Mouse (Mus musculus): ENCODE data around the gene Zkscan2. TPM values are rescaled to one million over a fixed set of nuclear protein-coding genes. Genes with fewer than 3 reads are reported as not detected.

Zkscan2 gene
- polyA plus RNA-seq, 1 experiment from 2014 or later = 0.05 TPM

GRCm38 (mm10) chr7:123499481-123500238 is 589 bp downstream of the Zkscan2 start:
- peak overlapping the region; percentile 48 for H3K4me3 ChIP-seq (ENCODE audit: low read depth, low read length)
- no peaks in the 10 kb centered on the region for H3K9me3 ChIP-seq (ENCODE audit: low read length)
- WGBS (ENCODE audit: insufficient replicate concordance) = 52% methylated on average over 19 of the region's 19 CpGs
- no peaks in the 10 kb centered on the region for H3K36me3 ChIP-seq (replicated peaks; ENCODE audit: insufficient read depth, low read length)
- TF ChIP-seq EP300 (IDR thresholded peaks at IDR 0.05; ENCODE audit: low read depth) = no peak
- TF ChIP-seq CTCF (IDR thresholded peaks at IDR 0.05; ENCODE audit: low read depth) = no peak
- H3K27me3 ChIP-seq (ENCODE audit: insufficient read depth, low read length) = peaks cover 20% of the 10 kb centered on the region
- DNase-seq (no peak), ATAC-seq (no peak)
- peak overlapping the region; percentile 76 for H3K4me2 ChIP-seq (ENCODE audit: low read depth, low read length)
- no peak overlapping the region for H3K27ac ChIP-seq (ENCODE audit: low read depth)
- no peaks in the 10 kb centered on the region; the same call in 1 of the 2 replicates for H3K4me1 ChIP-seq (ENCODE audit: insufficient read depth)
- no peak overlapping the region for H3K9ac ChIP-seq (replicated peaks)

GRCm38 (mm10) chr7:123487703-123488102 is 12.5 kb downstream of the Zkscan2 start:
- 69% methylated on average over 5 of the region's 5 CpGs for WGBS (ENCODE audit: insufficient replicate concordance)
- Histone ChIP-seq H3K36me3 (replicated peaks; ENCODE audit: insufficient read depth, low read length) (no peaks in the 10 kb centered on the region), H3K27me3 (ENCODE audit: insufficient read depth, low read length) (no peaks in the 10 kb centered on the region), H3K4me1 (ENCODE audit: insufficient read depth) (no peaks in the 10 kb centered on the region), H3K9me3 (ENCODE audit: low read length) (no peaks in the 10 kb centered on the region), H3K4me2 (ENCODE audit: low read depth, low read length) (no peak overlapping the region), H3K4me3 (ENCODE audit: low read depth, low read length) (no peak overlapping the region), H3K9ac (replicated peaks) (no peak overlapping the region), H3K27ac (ENCODE audit: low read depth) (no peak overlapping the region)
- DNase-seq (no peak), ATAC-seq (no peak)
- TF ChIP-seq CTCF (IDR thresholded peaks at IDR 0.05; ENCODE audit: low read depth) (no peak), EP300 (IDR thresholded peaks at IDR 0.05; ENCODE audit: low read depth) (no peak)

DNA sequence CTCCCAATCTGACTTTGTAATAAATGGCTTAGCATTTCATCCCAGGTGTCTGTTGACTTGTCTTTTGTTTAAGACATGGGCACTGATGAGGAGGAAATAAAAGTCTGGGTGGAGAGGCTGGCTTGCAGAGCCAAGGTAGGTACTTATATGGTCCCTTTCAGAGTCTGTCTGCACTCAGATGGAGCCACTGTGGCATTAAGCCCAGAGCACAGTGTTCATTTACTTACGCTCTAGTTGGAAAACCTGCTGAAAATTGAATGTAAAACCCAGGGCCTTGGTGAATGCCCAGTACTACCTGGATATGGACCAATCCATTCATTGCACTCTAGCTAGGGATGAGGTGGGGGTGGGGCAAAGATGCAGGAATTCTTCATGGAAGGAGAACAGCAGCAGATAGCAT is 32.3 kb downstream of the Zkscan2 start:
- 93% methylated on average over 1 of the region's 1 CpGs for WGBS (ENCODE audit: insufficient replicate concordance)
- ATAC-seq (no peak), DNase-seq (no peak)
- Histone ChIP-seq H3K4me2 (ENCODE audit: low read depth, low read length) (no peak overlapping the region), H3K27ac (ENCODE audit: low read depth) (no peak overlapping the region), H3K4me1 (ENCODE audit: insufficient read depth) (0 out of 2 replicates have a peak, but pooled peaks cover 3% of the 10 kb centered on the region), H3K9me3 (ENCODE audit: low read length) (no peaks in the 10 kb centered on the region), H3K9ac (replicated peaks) (no peak overlapping the region), H3K27me3 (ENCODE audit: insufficient read depth, low read length) (no peaks in the 10 kb centered on the region), H3K36me3 (replicated peaks; ENCODE audit: insufficient read depth, low read length) (peaks cover 2% of the 10 kb centered on the region; the same call in 1 of the 2 replicates), H3K4me3 (ENCODE audit: low read depth, low read length) (no peak overlapping the region)
- TF ChIP-seq CTCF (IDR thresholded peaks at IDR 0.05; ENCODE audit: low read depth) (no peak), EP300 (IDR thresholded peaks at IDR 0.05; ENCODE audit: low read depth) (no peak)

DNA sequence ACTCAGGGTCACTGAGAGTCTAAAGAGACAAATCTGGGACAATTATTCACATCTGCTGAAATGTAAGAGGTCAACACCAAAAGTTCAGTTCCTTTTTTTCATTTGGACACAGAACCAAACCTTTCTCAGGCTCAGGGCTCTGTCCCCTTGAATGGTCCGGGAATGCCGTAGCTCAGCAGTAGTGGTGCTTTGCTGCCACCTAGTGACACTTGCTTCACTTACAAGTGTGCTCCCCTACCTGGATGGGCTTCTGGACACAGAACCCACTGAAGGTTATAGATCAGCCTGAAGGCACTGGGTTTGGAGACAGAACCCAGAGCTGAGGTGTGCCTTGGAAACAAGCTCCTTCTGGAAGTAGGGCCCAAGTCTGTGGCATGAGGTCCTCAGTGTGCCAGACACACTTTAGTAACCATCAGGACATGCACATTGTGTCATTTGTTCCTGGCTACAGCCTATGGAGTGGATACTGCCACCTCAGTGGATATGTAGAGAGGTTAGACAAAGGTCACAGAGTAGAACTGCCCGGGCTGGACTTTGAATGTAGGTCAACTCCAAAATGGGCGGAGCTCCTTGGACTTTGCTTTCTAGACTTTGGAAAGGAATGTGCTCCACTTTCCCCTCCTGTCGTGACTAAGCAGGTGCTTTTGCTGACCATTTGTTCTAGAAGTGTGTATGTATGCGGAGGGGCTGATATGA is 34.4 kb downstream of the Zkscan2 start:
- Histone ChIP-seq H3K4me1 (ENCODE audit: insufficient read depth) (peaks cover 13% of the 10 kb centered on the region), H3K36me3 (replicated peaks; ENCODE audit: insufficient read depth, low read length) (peaks cover 2% of the 10 kb centered on the region; the same call in 1 of the 2 replicates), H3K4me2 (ENCODE audit: low read depth, low read length) (peak overlapping the region; percentile 64; the same call in 1 of the 2 replicates), H3K27me3 (ENCODE audit: insufficient read depth, low read length) (no peaks in the 10 kb centered on the region), H3K4me3 (ENCODE audit: low read depth, low read length) (no peak overlapping the region), H3K27ac (ENCODE audit: low read depth) (peak overlapping the region; percentile 64; the same call in 1 of the 2 replicates), H3K9ac (replicated peaks) (0 out of 2 replicates have a peak overlapping the region, but pooled peaks have one; percentile 21), H3K9me3 (ENCODE audit: low read length) (no peaks in the 10 kb centered on the region)
- DNase-seq (peak; percentile 86), ATAC-seq (peak; percentile 72)
- TF ChIP-seq EP300 (IDR thresholded peaks at IDR 0.05; ENCODE audit: low read depth) (peak; percentile 36; the same call in 1 of the 2 replicates), CTCF (IDR thresholded peaks at IDR 0.05; ENCODE audit: low read depth) (peak; percentile 97)
- WGBS (ENCODE audit: insufficient replicate concordance) = 31% methylated on average over 6 of the region's 6 CpGs

GRCm38 (mm10) chr7:123463569-123463968 is 36.7 kb downstream of the Zkscan2 start:
- Histone ChIP-seq H3K27me3 (ENCODE audit: insufficient read depth, low read length) (no peaks in the 10 kb centered on the region), H3K4me1 (ENCODE audit: insufficient read depth) (peaks cover 23% of the 10 kb centered on the region), H3K36me3 (replicated peaks; ENCODE audit: insufficient read depth, low read length) (peaks cover 2% of the 10 kb centered on the region; the same call in 1 of the 2 replicates), H3K9me3 (ENCODE audit: low read length) (no peaks in the 10 kb centered on the region), H3K27ac (ENCODE audit: low read depth) (peak overlapping the region; percentile 31; the same call in 1 of the 2 replicates), H3K4me3 (ENCODE audit: low read depth, low read length) (peak overlapping the region; percentile 43; the same call in 1 of the 2 replicates), H3K4me2 (ENCODE audit: low read depth, low read length) (peak overlapping the region; percentile 64), H3K9ac (replicated peaks) (no peak overlapping the region; the same call in 1 of the 2 replicates)
- TF ChIP-seq CTCF (IDR thresholded peaks at IDR 0.05; ENCODE audit: low read depth) = no peak
- TF ChIP-seq EP300 (IDR thresholded peaks at IDR 0.05; ENCODE audit: low read depth) = no peak
- DNase-seq (no peak), ATAC-seq (no peak)
- WGBS (ENCODE audit: insufficient replicate concordance) = 64% methylated on average over 4 of the region's 4 CpGs

- TF ChIP-seq CTCF (IDR thresholded peaks at IDR 0.05; ENCODE audit: low read depth) (peak; percentile 56), EP300 (IDR thresholded peaks at IDR 0.05; ENCODE audit: low read depth) (peak; percentile 97)
- peaks cover 32% of the 10 kb centered on the region for H3K4me1 ChIP-seq (ENCODE audit: insufficient read depth)
- peak within 1 kb of the TSS; percentile 43 for H3K4me3 ChIP-seq (ENCODE audit: low read depth, low read length)
- H3K9me3 ChIP-seq (ENCODE audit: low read length) = no peaks in the 10 kb centered on the region
- 13% methylated on average over 9 of the region's 9 CpGs for WGBS (ENCODE audit: insufficient replicate concordance)
- no peaks in the 10 kb centered on the region for H3K36me3 ChIP-seq (replicated peaks; ENCODE audit: insufficient read depth, low read length)
- H3K27me3 ChIP-seq (ENCODE audit: insufficient read depth, low read length) = no peaks in the 10 kb centered on the region
- ATAC-seq (peak; percentile 87), DNase-seq (peak; percentile 93)
- peak within 1 kb of the TSS; percentile 85 for H3K27ac ChIP-seq (ENCODE audit: low read depth)
- H3K9ac ChIP-seq (replicated peaks) = peak within 1 kb of the TSS; percentile 54
- H3K4me2 ChIP-seq (ENCODE audit: low read depth, low read length) = peak within 1 kb of the TSS; percentile 64
Measured at GRCm38 (mm10) chr7:123462070-123462501, 38.2 kb downstream of the Zkscan2 start, which contains the start of gene Aqp8. Gene Aqp8 (plus strand): TSS chr7:123462291.

All from liver, postnatal 0 days (tissue).